ENCODE assay signal across 26 mouse cellular contexts in genomic region chr6:73090836-73091235, GRCm38 (mm10).
DNase-seq lines count a peak whose midpoint lies in the region; TF ChIP-seq lines count a peak whose summit lies in the region.
"Had no signal": no experiment of that assay in that cellular context is flagged by ENCODE, and none has a peak within 500 bp of the region (broad histone marks: within the 10 kb centered on the region; RNA-seq: fewer than 3 reads in every experiment).

No protein-coding gene starts in this region.

- H3K27me3 ChIP-seq in heart, adult 2 months (ENCODE audit: control insufficient read depth, insufficient read depth, low read length) = no peaks in the 10 kb centered on the region
- H3K27me3 ChIP-seq in testis, adult 2 months (ENCODE audit: control insufficient read depth, insufficient read depth, low read length) = no peaks in the 10 kb centered on the region
- H3K27me3 ChIP-seq: forebrain, embryonic 13.5 days; heart, embryonic 13.5 days had no signal

- WGBS in heart, adult 2 months = 66% methylated on average over 8 of the region's 8 CpGs

- TF ChIP-seq EP300 in heart, adult 2 months (IDR thresholded peaks at IDR 0.05; ENCODE audit: insufficient read depth, low read depth, low read length) = no peak

- intact Hi-C loops in heart, adult 2 months (cut with DNase I) = no loop called here

- peak; percentile 78 for DNase-seq in heart, adult 11 months
- DNase-seq in heart, adult 2 months = no peak
- DNase-seq in testis, postnatal 14 days (ENCODE audit: low spot score) = no peak
- peak; percentile 45 for DNase-seq in testis, postnatal 10 days (ENCODE audit: low spot score)
- no peak for DNase-seq in cerebellum, adult 9-10 months
- DNase-seq: adrenal gland, adult 2 months; adrenal gland, postnatal 14 days; cerebellum, adult 11 months; cerebellum, adult 2 months; cerebellum, postnatal 10 days; cerebellum, postnatal 36 days; embryo, embryonic 11 days; forebrain, postnatal 0 days; gastrocnemius, adult 2 months; gastrocnemius, postnatal 14 days; heart, adult 18-20 months; heart, postnatal 14 days; heart, postnatal 4 days had no signal

- H3K9ac ChIP-seq in heart, adult 2 months (ENCODE audit: low read depth, low read length) = no peak overlapping the region
- H3K9ac ChIP-seq: forebrain, embryonic 13.5 days; forebrain, postnatal 0 days; heart, embryonic 13.5 days; hindbrain, embryonic 14.5 days had no signal

- no peaks in the 10 kb centered on the region for H3K4me1 ChIP-seq in heart, adult 2 months (ENCODE audit: control insufficient read depth, insufficient read depth, low read length)
- peaks cover 12% of the 10 kb centered on the region for H3K4me1 ChIP-seq in testis, adult 2 months (ENCODE audit: control insufficient read depth, insufficient read depth, low read length)
- H3K4me1 ChIP-seq: forebrain, embryonic 10.5 days; forebrain, embryonic 13.5 days; heart, embryonic 10.5 days; heart, embryonic 13.5 days had no signal

- no peaks in the 10 kb centered on the region for H3K79me2 ChIP-seq in heart, adult 2 months (replicated peaks; ENCODE audit: control insufficient read depth, insufficient read depth, low read length)

- no peak for TF ChIP-seq CTCF in heart, adult 2 months (IDR thresholded peaks at IDR 0.05)
- no peak for TF ChIP-seq CTCF in testis, adult 2 months (IDR thresholded peaks at IDR 0.05; ENCODE audit: control insufficient read depth, insufficient read depth, insufficient replicate concordance, low read depth, low read length)

- no peak overlapping the region for H3K4me3 ChIP-seq in heart, adult 2 months
- peak overlapping the region; percentile 57 for H3K4me3 ChIP-seq in testis, adult 2 months (ENCODE audit: control insufficient read depth, low read depth, low read length)
- H3K4me3 ChIP-seq: forebrain, embryonic 10.5 days; forebrain, embryonic 13.5 days; gastrocnemius, adult 2 months; heart, embryonic 10.5 days; heart, embryonic 13.5 days had no signal

- H3K27ac ChIP-seq in heart, adult 2 months = no peak overlapping the region
- H3K27ac ChIP-seq in testis, adult 2 months (ENCODE audit: control insufficient read depth, insufficient read depth, low read depth, low read length) = no peak overlapping the region; the same call in 1 of the 2 replicates
- H3K27ac ChIP-seq: forebrain, embryonic 10.5 days; forebrain, embryonic 13.5 days; gastrocnemius, adult 2 months; heart, embryonic 10.5 days; heart, embryonic 13.5 days; hindbrain, embryonic 14.5 days; hindbrain, postnatal 0 days had no signal

- H3K36me3 ChIP-seq in heart, adult 2 months (ENCODE audit: control insufficient read depth, insufficient read depth, low read length) = no peaks in the 10 kb centered on the region
- no peaks in the 10 kb centered on the region; the same call in none of the 2 replicates for H3K36me3 ChIP-seq in testis, adult 2 months (ENCODE audit: control insufficient read depth, insufficient read depth, low read length)
- H3K36me3 ChIP-seq: forebrain, embryonic 10.5 days; G1E; heart, embryonic 10.5 days; heart, embryonic 13.5 days had no signal

- no peak for TF ChIP-seq POLR2A in heart, adult 2 months (IDR thresholded peaks at IDR 0.05; ENCODE audit: insufficient read depth, low read depth, low read length)
- no peak for TF ChIP-seq POLR2A in testis, adult 2 months (IDR thresholded peaks at IDR 0.05; ENCODE audit: control insufficient read depth, low read depth, low read length)

Comparison
In these comparisons a context has a peak if more than half of its experiments do, and no peak if none do; other contexts are left out.
1. DNase-seq: peak in heart, adult 11 months (single experiment) and testis, postnatal 10 days (single experiment); none in heart, adult 2 months (0 of 2), testis, postnatal 14 days (single experiment) and cerebellum, adult 9-10 months (single experiment).